Comparison of ENCODE assay signal across 9 mouse cellular contexts in genomic region chr2:165899474-165899873, GRCm38 (mm10). TPM values are rescaled to one million over a fixed set of nuclear protein-coding genes. Genes with fewer than 3 reads are reported as not detected.
DNase-seq lines count a peak whose midpoint lies in the region; ATAC-seq and TF ChIP-seq lines count a peak whose summit lies in the region.
"Had no signal": no experiment of that assay in that cellular context is flagged by ENCODE, and none has a peak within 500 bp of the region (broad histone marks: within the 10 kb centered on the region; RNA-seq: fewer than 3 reads in every experiment).

No protein-coding gene starts in this region.

- no peaks in the 10 kb centered on the region for H3K27me3 ChIP-seq in kidney, embryonic 14.5 days (ENCODE audit: control insufficient read depth, insufficient read depth, low read length)
- H3K27me3 ChIP-seq in limb, embryonic 12.5 days, result no peaks in the 10 kb centered on the region

- peaks cover 25% of the 10 kb centered on the region for H3K4me1 ChIP-seq in kidney, embryonic 14.5 days (ENCODE audit: control insufficient read depth, insufficient read depth, low read length)
- peaks cover 1% of the 10 kb centered on the region; the same call in 1 of the 2 replicates for H3K4me1 ChIP-seq in bone marrow, adult 2 months (ENCODE audit: control insufficient read depth, insufficient read depth, low read length)
- peaks cover 43% of the 10 kb centered on the region for H3K4me1 ChIP-seq in limb, embryonic 12.5 days (replicated peaks)

- no peaks in the 10 kb centered on the region for H3K36me3 ChIP-seq in kidney, embryonic 14.5 days (ENCODE audit: control insufficient read depth, insufficient read depth, low read length)
- no peaks in the 10 kb centered on the region for H3K36me3 ChIP-seq in limb, embryonic 12.5 days

- peak overlapping the region; percentile 86; the same call in 1 of the 2 replicates for H3K27ac ChIP-seq in kidney, embryonic 14.5 days (ENCODE audit: low read depth, low read length)
- H3K27ac ChIP-seq in bone marrow, adult 2 months (ENCODE audit: control insufficient read depth, insufficient read depth, low read depth, low read length, poor library complexity), result no peak overlapping the region
- peak overlapping the region; percentile 94 for H3K27ac ChIP-seq in limb, embryonic 12.5 days
- H3K27ac ChIP-seq: left cerebral cortex, adult 2 months had no signal

- H3K9me3 ChIP-seq in kidney, embryonic 14.5 days (ENCODE audit: control insufficient read depth, low read length), result no peaks in the 10 kb centered on the region
- H3K9me3 ChIP-seq in limb, embryonic 12.5 days, result no peaks in the 10 kb centered on the region

- H3K4me2 ChIP-seq in kidney, embryonic 14.5 days (replicated peaks; ENCODE audit: low read depth, low read length), result no peak overlapping the region
- H3K4me2 ChIP-seq in limb, embryonic 12.5 days, result no peak overlapping the region

- H3K4me3 ChIP-seq in kidney, embryonic 14.5 days (ENCODE audit: low read length), result no peak overlapping the region
- H3K4me3 ChIP-seq in bone marrow, adult 2 months (replicated peaks; ENCODE audit: control insufficient read depth, low read depth, low read length), result no peak overlapping the region
- no peak overlapping the region for H3K4me3 ChIP-seq in limb, embryonic 12.5 days (replicated peaks)
- H3K4me3 ChIP-seq: left cerebral cortex, adult 2 months had no signal

- no peak for ATAC-seq in kidney, embryonic 14.5 days (ENCODE audit: low FRiP score, low TSS enrichment)
- ATAC-seq in limb, embryonic 12.5 days (ENCODE audit: insufficient number of reproducible peaks, insufficient read depth, low FRiP score, low TSS enrichment, low read depth), result no peak
- no peak for ATAC-seq in megakaryocyte, adult 5-6 weeks (ENCODE audit: poor library complexity, severe bottlenecking)

- DNase-seq in kidney, postnatal 36 days, result no peak
- DNase-seq in ES-CJ7 (ENCODE audit: low read depth, low spot score), result peak; percentile 75
- DNase-seq in left cerebral cortex, adult 9 months (ENCODE audit: low spot score in 2 of 2), result no peak
- no peak for DNase-seq in frontal cortex, postnatal 36 days (ENCODE audit: low spot score in 2 of 2)

- no peak for TF ChIP-seq POLR2A in bone marrow, adult 2 months (IDR thresholded peaks at IDR 0.05; ENCODE audit: borderline replicate concordance, control insufficient read depth, low read depth, low read length)

- TF ChIP-seq CTCF in bone marrow, adult 2 months (IDR thresholded peaks at IDR 0.05; ENCODE audit: control insufficient read depth, insufficient read depth, low read length), result peak; percentile 18; the same call in 1 of the 2 replicates

- WGBS in kidney, embryonic 14.5 days, result 45% methylated on average over 6 of the region's 6 CpGs
- WGBS in bone marrow, adult 2 months, result 85% methylated on average over 6 of the region's 6 CpGs
- WGBS in limb, embryonic 12.5 days, result 34% methylated on average over 6 of the region's 6 CpGs

- H3K9ac ChIP-seq in kidney, embryonic 14.5 days (ENCODE audit: low read depth, low read length), result no peak overlapping the region; the same call in 1 of the 2 replicates
- no peak overlapping the region for H3K9ac ChIP-seq in limb, embryonic 12.5 days (replicated peaks)

RNA-seq across cellular contexts. Expression of gene Zmynd8, which starts 0.7 kb away (rescaled TPM):
- polyA plus RNA-seq in kidney, embryonic 14.5 days (2014; fragmentation: Nextera tagmentation; extraction: Ambion mirVana), result 44.3 and 61.1 TPM in 2 replicates
- polyA plus RNA-seq in bone marrow, adult 2 months (2011; ENCODE audit: insufficient read depth, insufficient read length, low replicate concordance, missing spikeins), result 34.1 and 75.2 TPM in 2 replicates
- polyA plus RNA-seq in limb, embryonic 12.5 days (2016; fragmentation: Nextera tagmentation; extraction: Ambion mirVana), result 55.3 and 57.0 TPM in 2 replicates
- total RNA-seq in megakaryocyte, adult 5-6 weeks (2015), result 26.9 and 37.5 TPM in 2 replicates
- total RNA-seq in megakaryocyte, adult 5-6 weeks (2017), result 26.7 and 28.3 TPM in 2 replicates
